Mouse (Mus musculus): ENCODE data around the gene Polr1d. TPM values are rescaled to one million over a fixed set of nuclear protein-coding genes. Genes with fewer than 3 reads are reported as not detected.

Gene Polr1d
- 203 and 223 TPM in 2 replicates for polyA plus RNA-seq (2012; ENCODE audit: insufficient read depth, insufficient read length, missing spikeins)

- Histone ChIP-seq H3K4me1 (ENCODE audit: control insufficient read depth, insufficient read depth, insufficient read length, low read length) (peaks cover 26% of the 10 kb centered on the region), H3K27ac (replicated peaks; ENCODE audit: low read depth, low read length) (peak within 1 kb of the TSS; percentile 91), H3K4me3 (ENCODE audit: insufficient read depth, low read depth, low read length) (peak within 1 kb of the TSS; percentile 78)
Observed at GRCm38 (mm10) chr5:147076799-147077165, at the start of gene Polr1d. Polr1d (plus strand) TSS chr5:147077050.

- Histone ChIP-seq H3K4me3 (ENCODE audit: insufficient read depth, low read depth, low read length) (no peak overlapping the region), H3K27ac (replicated peaks; ENCODE audit: low read depth, low read length) (peak overlapping the region; percentile 60), H3K4me1 (ENCODE audit: control insufficient read depth, insufficient read depth, insufficient read length, low read length) (peaks cover 24% of the 10 kb centered on the region)
Observed at GRCm38 (mm10) chr5:147031281-147031680, 45.6 kb upstream of the Polr1d start.

GRCm38 (mm10) chr5:147033155-147033554, 43.7 kb upstream of the Polr1d start:
- H3K4me3 ChIP-seq (ENCODE audit: insufficient read depth, low read depth, low read length): no peak overlapping the region
- peak overlapping the region; percentile 12; the same call in 1 of the 2 replicates for H3K27ac ChIP-seq (replicated peaks; ENCODE audit: low read depth, low read length)
- H3K4me1 ChIP-seq (ENCODE audit: control insufficient read depth, insufficient read depth, insufficient read length, low read length): peaks cover 38% of the 10 kb centered on the region

- no peak overlapping the region for H3K4me3 ChIP-seq (ENCODE audit: insufficient read depth, low read depth, low read length)
- peaks cover 45% of the 10 kb centered on the region for H3K4me1 ChIP-seq (ENCODE audit: control insufficient read depth, insufficient read depth, insufficient read length, low read length)
- peak overlapping the region; percentile 83 for H3K27ac ChIP-seq (replicated peaks; ENCODE audit: low read depth, low read length)
Observed at GRCm38 (mm10) chr5:147034283-147034682, 42.6 kb upstream of the Polr1d start.

- Histone ChIP-seq H3K4me3 (ENCODE audit: insufficient read depth, low read depth, low read length) (no peak overlapping the region), H3K27ac (replicated peaks; ENCODE audit: low read depth, low read length) (peak overlapping the region; percentile 83), H3K4me1 (ENCODE audit: control insufficient read depth, insufficient read depth, insufficient read length, low read length) (peaks cover 52% of the 10 kb centered on the region)
Observed at GRCm38 (mm10) chr5:147035301-147035700, 41.5 kb upstream of the Polr1d start.

GRCm38 (mm10) chr5:147036028-147036427, 40.8 kb upstream of the Polr1d start:
- Histone ChIP-seq H3K27ac (replicated peaks; ENCODE audit: low read depth, low read length) (peak overlapping the region; percentile 91), H3K4me3 (ENCODE audit: insufficient read depth, low read depth, low read length) (peak overlapping the region; percentile 23; the same call in 1 of the 2 replicates), H3K4me1 (ENCODE audit: control insufficient read depth, insufficient read depth, insufficient read length, low read length) (peaks cover 58% of the 10 kb centered on the region)

- peak overlapping the region; percentile 91 for H3K27ac ChIP-seq (replicated peaks; ENCODE audit: low read depth, low read length)
- H3K4me1 ChIP-seq (ENCODE audit: control insufficient read depth, insufficient read depth, insufficient read length, low read length): peaks cover 58% of the 10 kb centered on the region
- H3K4me3 ChIP-seq (ENCODE audit: insufficient read depth, low read depth, low read length): peak overlapping the region; percentile 23; the same call in 1 of the 2 replicates
Observed at GRCm38 (mm10) chr5:147036661-147037060, 40.2 kb upstream of the Polr1d start.

- Histone ChIP-seq H3K27ac (replicated peaks; ENCODE audit: low read depth, low read length) (peak overlapping the region; percentile 91), H3K4me1 (ENCODE audit: control insufficient read depth, insufficient read depth, insufficient read length, low read length) (peaks cover 65% of the 10 kb centered on the region), H3K4me3 (ENCODE audit: insufficient read depth, low read depth, low read length) (no peak overlapping the region; the same call in 1 of the 2 replicates)
Observed at GRCm38 (mm10) chr5:147037601-147038000, 39.2 kb upstream of the Polr1d start.

- no peak overlapping the region for H3K4me3 ChIP-seq (ENCODE audit: insufficient read depth, low read depth, low read length)
- H3K27ac ChIP-seq (replicated peaks; ENCODE audit: low read depth, low read length): peak overlapping the region; percentile 41; the same call in 1 of the 2 replicates
- peaks cover 59% of the 10 kb centered on the region for H3K4me1 ChIP-seq (ENCODE audit: control insufficient read depth, insufficient read depth, insufficient read length, low read length)
Observed at GRCm38 (mm10) chr5:147039394-147039793, 37.5 kb upstream of the Polr1d start.

- Histone ChIP-seq H3K4me3 (ENCODE audit: insufficient read depth, low read depth, low read length) (peak overlapping the region; percentile 1; the same call in 1 of the 2 replicates), H3K27ac (replicated peaks; ENCODE audit: low read depth, low read length) (peak overlapping the region; percentile 55), H3K4me1 (ENCODE audit: control insufficient read depth, insufficient read depth, insufficient read length, low read length) (peaks cover 58% of the 10 kb centered on the region)
Observed at GRCm38 (mm10) chr5:147041965-147042937, 34.6 kb upstream of the Polr1d start.

GRCm38 (mm10) chr5:147043240-147043844, 33.5 kb upstream of the Polr1d start:
- Histone ChIP-seq H3K27ac (replicated peaks; ENCODE audit: low read depth, low read length) (no peak overlapping the region), H3K4me3 (ENCODE audit: insufficient read depth, low read depth, low read length) (no peak overlapping the region), H3K4me1 (ENCODE audit: control insufficient read depth, insufficient read depth, insufficient read length, low read length) (peaks cover 48% of the 10 kb centered on the region)

- no peak overlapping the region for H3K4me3 ChIP-seq (ENCODE audit: insufficient read depth, low read depth, low read length)
- H3K4me1 ChIP-seq (ENCODE audit: control insufficient read depth, insufficient read depth, insufficient read length, low read length): peaks cover 52% of the 10 kb centered on the region
- H3K27ac ChIP-seq (replicated peaks; ENCODE audit: low read depth, low read length): peak overlapping the region; percentile 6
Observed at GRCm38 (mm10) chr5:147045311-147045710, 31.5 kb upstream of the Polr1d start.

- Histone ChIP-seq H3K27ac (replicated peaks; ENCODE audit: low read depth, low read length) (peak overlapping the region; percentile 61), H3K4me1 (ENCODE audit: control insufficient read depth, insufficient read depth, insufficient read length, low read length) (peaks cover 47% of the 10 kb centered on the region)
Observed at GRCm38 (mm10) chr5:147045929-147046328, 30.9 kb upstream of the Polr1d start.

GRCm38 (mm10) chr5:147049544-147050209, 27.2 kb upstream of the Polr1d start:
- Histone ChIP-seq H3K27ac (replicated peaks; ENCODE audit: low read depth, low read length) (peak overlapping the region; percentile 73), H3K4me1 (ENCODE audit: control insufficient read depth, insufficient read depth, insufficient read length, low read length) (peaks cover 53% of the 10 kb centered on the region), H3K4me3 (ENCODE audit: insufficient read depth, low read depth, low read length) (no peak overlapping the region)

More at GRCm38 (mm10) chr5:147045929-147046328, 30.9 kb upstream of the Polr1d start:
- no peak overlapping the region; the same call in 1 of the 2 replicates for H3K4me3 ChIP-seq (ENCODE audit: insufficient read depth, low read depth, low read length)

Data from brown adipose tissue, adult 24 weeks (tissue).